Mouse (Mus musculus) forelimb bud, embryonic 11.5 days (tissue): ENCODE data around the gene Rhd.
"Not testable (repeated sequence)": the region's sequence is repeated elsewhere in the genome, so short reads cannot be mapped to it uniquely, and the experiment has no call there.

ENCODE experiments used
- DNase-seq: peaks from one replicate; pipeline ENCODE4 v3.0.0-alpha.2; 2012; ENCODE audit warnings: low read depth, low spot score

The Rhd gene

DNA sequence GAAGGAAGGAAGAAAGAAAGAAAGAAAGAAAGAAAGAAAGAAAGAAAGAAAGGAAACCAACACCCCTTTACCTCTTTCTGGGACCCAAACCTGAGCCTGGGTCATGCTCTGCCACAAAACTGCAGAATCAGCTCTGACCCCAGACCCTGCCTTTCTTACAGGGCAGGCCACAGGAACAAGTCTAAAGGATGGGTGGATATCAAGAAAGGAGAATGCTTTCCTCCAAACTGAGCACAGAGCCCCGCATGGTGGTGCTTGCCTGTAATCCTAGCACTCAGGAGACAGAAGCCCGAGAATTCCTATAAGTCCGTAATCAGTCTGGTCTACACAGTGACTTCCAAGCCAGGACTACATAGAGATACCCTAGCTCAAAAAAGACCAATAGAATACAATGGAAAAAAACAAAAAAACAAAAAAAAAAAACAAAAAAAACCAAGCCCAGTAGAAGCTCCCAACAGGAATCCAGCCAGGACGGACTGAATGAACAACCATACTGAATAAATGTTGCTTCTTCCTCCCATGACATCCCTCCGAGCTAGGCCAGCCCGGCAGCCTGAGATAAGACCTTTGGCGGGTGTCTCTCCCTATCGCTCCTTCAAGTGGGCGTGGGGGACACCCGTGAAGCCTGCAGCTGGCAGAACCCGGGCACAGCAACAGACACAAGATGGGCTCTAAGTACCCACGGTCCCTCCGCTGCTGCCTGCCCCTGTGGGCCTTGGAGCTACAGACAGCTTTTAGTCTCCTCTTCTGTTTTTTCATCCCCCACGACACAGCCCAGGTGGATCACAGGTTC, at the start of gene Rhd:
Gene Rhd (plus strand): TSS at position 600 of the 793 bp plus-strand sequence.
- DNase-seq: no peak

DNA sequence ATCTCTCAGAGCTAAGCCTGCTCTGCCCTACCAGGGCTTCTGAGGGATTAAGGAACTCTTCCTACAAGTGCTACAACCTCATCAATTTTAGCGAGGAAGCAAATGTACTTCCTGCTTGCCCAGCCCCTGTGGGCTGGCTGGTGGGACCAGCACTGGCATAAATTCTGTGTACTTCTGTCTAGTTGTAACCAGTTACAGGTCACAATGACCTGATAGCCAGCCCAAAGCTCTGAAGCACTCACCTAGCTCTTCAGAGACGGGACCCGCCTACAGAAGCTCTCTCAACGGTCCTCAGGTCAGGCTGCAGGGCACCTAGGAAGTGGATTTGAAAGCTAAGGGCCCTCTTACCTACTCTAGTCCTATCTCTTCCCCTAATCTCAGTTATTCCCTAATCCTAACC, 46.6 kb upstream of the Rhd start:
- DNase-seq: no peak

DNA sequence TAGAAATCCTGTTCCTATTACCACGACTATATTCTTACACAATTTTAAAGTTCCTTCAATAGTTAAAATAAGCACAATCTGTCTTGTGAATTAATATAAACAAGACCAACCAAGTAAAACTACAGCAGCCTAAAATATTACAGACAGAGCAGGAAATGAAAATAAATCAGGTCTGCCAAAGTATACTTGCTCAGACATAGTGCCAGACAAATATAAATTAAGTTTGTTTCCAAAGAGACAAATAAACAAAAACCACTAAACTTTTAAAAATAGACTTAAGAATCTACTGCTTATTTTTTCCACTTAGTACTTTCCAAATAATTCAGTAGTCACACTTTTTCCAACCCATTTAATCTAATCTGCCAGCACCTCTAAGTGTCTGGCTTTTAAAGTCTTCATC, 43.3 kb upstream of the Rhd start:
- no peak for DNase-seq

DNA sequence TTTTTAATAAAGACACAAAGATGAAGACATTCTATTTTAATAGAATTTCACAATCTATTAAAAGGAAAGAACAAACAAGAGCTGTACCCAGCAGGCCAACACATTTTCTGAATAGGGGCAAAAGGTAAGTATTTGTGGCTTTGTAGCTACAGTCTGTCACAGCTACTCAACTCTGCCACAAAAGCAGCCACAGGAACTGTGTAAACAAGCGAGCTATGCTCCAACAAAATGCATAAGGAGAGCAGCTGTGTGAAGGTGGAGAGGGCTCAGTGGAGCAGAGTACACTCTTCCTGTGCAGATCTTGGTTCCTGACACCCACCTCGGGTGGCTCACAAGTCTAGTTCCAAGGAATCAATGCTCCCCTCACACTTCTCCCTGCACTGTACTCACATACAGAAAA, 40.8 kb upstream of the Rhd start:
- no peak for DNase-seq

DNA sequence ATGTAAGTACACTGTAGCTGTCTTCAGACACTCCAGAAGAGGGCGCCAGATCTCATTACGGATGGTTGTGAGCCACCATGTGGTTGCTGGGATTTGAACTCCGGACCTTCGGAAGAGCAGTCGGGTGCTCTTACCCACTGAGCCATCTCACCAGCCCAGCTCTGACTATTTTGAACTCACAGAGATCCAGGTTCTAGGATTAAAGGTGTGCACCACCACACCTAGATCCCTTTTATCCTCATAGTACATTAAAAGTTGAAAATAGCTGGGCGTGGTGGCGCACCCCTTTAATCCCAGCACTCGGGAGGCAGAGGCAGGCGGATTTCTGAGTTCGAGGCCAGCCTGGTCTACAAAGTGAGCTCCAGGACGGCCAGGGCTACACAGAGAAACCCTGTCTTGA, 38.5 kb upstream of the Rhd start:
- not testable (repeated sequence) for DNase-seq

DNA sequence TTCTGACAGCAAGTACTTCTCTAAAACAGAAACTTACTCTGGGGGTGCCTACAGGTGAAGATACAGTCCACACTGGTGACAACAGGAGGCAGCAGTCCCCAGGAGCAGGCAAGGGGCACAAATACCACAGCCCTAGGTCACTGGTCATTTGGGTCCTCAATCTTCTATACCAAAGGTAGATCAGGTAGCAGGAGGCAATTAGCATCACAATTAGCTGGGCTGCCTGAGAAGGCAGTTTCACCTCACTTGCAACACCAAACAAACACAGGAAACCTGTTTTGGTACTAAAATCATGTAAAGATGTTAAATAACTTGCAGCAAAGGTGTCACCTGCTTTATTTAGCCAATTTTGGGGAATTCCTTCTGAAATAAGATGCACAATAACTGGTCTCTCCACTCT, 38.0 kb upstream of the Rhd start:
- DNase-seq: no peak

DNA sequence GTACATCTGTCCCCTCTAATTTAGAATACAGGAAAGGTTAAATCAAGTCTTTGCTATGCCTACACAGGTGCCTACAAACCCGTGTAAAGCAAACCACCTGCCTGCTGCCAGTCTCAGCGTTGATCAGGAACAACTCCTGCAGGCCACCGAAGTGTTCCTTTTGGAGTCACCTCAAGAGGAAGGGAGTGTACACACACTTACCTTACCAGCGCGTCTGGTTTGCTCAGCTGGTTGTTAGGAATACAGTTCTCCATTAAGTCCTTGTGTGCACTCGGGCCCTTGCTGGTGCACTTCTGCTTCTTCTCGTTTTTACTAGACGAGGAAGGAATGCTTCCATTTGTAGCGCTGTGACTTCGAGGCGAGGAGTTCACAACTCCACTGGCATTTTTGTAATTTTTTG, 36.5 kb upstream of the Rhd start:
- DNase-seq: no peak

DNA sequence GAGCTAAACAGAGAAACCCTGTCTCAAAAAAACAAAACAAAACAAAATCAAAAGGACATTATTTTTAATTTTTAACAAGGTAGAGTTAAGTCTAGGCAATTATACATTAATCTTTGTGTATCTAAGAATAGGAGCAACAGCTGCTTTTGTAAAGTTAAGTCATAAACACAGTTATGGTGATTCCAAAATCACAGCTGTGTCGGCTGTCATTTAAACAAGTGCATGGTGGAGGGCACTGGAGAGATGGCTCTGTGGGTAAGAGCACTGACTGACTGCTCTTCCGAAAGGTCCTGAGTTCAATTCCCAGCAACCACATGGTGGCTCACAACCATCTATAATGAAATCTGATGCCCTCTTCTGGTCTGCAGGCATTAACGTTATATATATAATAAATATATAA, 32.4 kb upstream of the Rhd start:
- no peak for DNase-seq

DNA sequence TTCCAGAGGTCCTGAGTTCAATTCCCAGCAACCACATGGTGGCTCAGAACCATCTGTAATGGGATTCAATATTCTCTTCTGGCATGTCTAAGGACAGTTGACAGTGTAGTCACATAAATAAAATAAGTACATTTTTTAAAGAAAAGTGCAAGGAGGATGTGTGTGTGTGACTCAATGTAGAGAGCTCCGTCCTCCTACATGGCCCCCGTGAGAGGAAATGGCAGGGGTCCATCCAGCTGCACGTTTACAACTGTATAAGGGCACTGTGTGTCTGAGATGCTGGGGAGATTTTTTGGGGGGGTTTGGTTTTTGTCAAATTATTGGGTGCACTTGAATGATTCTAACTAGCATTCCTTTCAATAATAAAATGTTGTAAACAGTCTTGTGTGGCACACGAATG, 28.9 kb upstream of the Rhd start:
- no peak for DNase-seq

DNA sequence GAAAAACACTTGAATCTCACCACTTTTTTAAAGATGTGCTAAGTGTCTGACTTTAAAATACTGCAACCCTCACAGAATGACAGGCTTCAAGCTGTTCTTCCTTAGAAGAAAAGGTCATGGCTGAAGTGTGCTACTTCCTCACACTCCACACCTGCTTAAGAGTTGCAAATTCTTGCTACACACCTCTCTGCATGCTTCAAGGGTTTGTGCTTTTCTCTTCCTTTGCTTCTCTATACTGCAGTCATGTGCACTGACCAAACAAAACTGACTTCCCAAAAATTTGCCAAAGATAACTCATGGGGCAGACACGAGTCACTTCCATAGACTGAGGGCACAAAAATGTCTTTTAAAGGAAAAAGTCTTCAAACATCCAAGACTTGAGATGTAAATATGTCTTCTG, 26.1 kb upstream of the Rhd start:
- no peak for DNase-seq

DNA sequence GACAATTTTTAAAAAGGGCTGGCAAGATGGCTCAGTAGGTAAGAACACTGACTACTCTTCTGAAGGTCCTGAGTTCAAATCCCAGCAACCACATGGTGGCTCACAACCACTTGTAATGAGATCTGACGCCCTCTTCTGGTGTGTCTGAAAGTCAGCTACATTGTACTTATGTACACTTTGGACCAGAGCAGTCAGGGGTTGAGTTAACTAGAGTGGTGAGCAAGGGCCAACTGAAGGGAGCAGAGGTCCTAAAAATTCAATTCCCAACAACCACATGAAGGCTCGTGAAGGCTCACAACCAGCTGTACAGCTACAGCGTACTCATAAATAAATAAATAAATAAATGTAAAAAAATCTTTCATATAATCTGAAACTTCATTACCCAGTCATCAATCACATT, 25.6 kb upstream of the Rhd start:
- not testable (repeated sequence) for DNase-seq

DNA sequence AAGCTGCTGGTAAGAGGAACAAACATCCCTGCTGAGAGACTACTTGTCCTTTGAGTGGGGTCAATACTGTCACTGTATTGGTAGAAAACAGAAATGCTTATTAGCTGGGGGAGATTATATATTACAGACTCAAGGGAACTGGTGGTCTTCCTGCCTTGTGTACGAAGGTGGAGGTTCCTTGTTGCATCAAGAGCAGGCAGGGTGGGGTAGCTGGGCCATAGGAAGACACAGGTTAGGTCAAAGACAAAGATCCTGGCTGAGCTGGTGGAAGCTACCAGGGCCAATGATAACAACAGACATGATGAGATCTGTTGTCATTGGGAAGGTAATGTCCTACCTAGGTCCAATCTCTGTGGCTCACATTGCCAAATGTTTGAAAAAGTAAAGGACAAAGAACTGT, 24.1 kb upstream of the Rhd start:
- DNase-seq: no peak

DNA sequence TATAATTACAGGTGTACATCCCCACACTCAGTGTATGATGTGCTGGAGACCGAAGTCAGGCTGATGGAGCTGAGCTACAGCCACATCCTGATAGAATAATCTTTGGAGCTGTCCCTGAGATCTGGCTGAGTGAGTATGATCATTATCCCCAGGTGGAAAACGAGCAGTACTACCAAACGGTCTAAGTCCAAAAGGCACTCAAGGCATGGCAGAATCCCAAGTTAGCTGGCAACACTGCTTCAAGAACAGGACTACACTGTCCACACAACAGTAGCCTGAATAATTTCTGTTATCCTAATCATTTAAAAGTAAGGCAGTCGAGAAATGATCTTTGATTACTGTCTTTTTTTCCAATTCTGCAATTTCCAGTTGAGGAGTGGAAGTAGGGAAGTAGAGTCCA, 20.8 kb upstream of the Rhd start:
- no peak for DNase-seq

DNA sequence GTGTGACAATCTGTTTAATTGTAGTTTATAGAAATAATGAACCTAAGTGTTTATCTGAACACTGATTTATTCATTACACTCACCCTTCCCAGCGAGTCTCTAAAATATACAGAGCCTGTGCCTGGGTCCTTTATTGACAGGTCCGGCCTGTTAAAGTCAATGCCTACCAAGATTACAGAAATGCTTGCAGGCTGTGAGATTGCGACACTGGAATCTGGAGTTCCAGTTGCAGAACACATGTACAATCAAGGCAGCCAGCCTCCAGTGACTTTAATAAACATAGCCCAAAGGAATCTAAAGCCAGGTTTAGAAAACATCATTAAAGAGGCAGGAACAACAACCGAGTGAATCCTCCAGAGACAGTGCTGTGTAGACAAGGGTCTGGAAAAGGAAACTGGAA, 16.7 kb upstream of the Rhd start:
- no peak for DNase-seq

DNA sequence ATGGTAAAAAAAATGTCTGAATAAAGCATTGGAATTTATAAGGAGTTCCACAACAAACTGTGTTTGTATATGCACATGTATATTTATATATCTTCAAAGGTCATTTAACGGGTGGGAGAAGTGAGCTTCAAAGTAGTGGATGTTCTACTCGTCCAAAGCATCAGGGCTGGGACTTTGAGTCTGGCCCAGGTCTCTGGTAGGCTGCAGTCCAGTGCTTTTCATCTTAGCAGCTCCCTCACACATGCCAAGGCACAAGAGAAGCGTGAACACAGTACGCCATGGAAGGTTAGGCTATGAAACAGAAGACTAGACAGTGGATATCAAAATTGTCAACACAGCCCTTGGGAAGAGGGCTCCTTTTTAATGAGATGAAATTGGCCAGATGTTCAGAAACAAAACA, 13.8 kb upstream of the Rhd start:
- no peak for DNase-seq

DNA sequence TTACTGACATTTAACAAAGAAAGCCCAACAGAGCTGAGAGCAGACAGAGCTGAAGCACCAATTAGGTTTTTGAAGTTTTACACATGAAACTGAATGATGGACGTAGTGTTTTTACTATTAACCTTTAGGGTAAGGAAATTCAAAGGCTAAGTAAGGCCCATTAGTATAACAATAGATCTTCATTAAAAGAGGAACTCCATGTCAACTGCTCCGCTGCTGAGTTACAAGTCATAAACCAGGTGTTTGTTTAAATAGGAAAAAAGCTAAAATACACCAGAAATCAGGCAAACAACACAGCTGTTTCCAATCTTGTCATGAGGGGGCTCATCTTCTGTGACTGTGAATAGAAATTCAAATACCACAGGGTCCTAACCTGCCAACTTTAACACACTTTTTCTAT, 13.1 kb upstream of the Rhd start:
- no peak for DNase-seq

DNA sequence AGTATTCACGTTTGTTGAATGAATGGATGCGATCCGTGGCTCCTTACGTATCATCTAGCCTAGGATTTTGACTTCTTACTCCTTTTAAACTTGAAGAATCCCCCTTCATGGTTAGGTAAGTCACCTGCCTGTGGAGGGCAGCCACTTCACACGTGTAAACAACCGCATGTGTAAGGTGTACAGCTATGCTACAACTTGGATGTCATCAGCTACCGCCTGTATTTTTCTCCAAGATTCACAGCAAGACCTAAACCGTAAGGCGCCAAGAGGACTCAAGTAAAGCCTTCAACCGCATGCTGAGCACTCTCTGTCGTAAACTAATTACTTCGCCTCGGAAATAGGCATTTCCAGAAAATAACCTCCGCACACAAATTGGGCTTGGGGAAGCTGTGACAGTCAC, 12.5 kb upstream of the Rhd start:
- DNase-seq: no peak

DNA sequence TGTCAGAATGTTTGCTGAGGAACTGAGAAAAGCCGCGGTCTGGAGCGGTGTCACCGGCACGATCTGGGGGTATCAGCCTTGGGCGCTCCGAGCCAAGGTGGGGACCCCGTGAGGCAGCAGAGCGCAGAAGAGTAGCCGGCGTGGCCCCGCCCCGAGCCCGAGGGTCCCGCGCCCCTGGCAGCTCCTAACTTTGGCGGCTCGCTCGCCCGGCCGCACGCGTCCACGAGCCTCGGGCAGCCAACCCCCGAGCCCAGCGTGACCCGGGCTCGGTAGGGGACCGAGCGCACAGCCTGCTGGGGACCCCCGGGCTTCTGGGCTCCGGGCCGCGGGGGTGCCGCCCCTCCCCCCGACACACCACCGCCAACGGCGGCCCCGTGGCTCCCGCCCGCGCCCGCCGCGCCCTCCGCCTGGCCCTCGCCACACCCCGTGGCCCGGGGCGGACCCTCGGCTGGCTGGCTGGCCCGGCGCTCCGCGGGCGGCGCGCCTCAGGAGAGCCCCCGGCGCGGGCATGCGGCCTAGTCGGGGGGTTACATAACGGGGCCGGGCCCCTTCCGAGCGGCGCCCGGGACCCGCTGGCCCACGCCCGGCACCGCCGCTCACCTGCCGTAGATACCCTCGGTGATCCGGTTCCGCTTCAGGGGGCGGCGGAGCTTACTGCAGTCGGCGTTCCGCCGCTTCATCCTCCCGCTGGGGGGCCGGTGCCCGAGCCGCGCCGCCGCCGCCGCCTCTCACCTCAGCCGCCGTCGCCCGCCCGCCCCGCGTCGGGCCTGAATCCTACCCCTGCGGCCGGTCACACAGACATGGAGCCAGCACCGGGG, 11.7 kb upstream of the Rhd start:
- DNase-seq: no peak

DNA sequence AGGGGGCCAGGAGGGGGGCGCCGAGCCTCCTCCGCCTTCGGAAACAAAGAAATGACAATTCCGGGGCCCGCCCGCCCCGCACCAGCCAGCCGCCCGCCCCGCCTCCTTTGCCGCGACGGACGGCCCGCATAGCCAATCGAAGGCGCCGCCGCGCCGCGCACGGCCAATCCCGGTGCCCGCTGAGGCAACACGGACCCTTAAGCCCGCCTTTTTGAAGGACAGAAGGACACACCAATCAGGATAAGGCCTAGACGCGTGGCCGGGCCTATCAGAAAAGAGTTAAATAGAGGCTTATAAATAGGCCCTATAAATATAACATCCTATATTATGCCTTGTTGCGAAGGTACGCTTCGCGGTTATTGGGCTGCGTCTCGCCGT, 11.1 kb upstream of the Rhd start, which contains the start of gene Maco1:
Gene Maco1 (minus strand): TSS at position 87 of the 378 bp plus-strand sequence.
- DNase-seq: peak; percentile 99

DNA sequence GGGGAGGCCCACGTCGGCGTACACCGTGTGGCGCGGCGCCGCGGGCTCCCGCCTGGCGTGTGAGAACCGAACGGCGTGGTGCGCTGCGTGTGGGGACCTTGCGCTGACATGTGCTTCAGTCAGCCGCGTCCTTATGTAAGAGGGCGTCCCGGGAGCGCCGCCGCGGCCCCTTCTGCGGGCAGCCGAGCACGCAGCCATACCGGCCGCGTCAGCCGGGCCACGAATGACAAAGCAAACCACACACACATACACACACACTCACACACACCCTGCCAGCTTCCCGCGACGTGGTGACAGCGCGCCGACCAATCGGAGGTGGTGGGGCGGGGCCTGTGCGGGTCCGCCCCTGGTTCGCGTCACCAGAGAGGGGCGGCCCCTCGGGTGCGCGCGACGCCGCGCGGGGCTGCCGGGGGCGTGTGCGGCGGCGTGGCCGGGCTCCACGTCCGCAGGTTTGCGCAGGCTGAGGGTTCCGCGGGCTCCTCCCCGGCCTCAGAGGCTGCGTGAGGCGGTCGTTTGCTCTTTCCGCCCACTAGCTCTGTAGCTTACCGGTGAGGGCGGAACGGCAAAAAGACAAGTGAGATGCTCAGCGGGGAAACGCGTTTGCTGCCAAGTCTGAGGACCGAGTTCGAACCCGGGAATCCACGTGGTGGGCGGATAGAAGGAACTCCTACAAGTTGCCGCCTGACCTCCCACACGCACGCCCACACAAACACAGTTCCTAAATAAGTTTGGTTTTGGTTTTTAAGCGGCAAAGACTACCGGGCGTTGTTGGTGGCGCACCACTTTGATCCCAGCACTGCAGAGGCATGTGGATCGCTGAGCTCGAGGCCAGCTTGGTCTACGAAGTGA, 10.5 kb upstream of the Rhd start:
- peak; percentile 89 for DNase-seq

DNA sequence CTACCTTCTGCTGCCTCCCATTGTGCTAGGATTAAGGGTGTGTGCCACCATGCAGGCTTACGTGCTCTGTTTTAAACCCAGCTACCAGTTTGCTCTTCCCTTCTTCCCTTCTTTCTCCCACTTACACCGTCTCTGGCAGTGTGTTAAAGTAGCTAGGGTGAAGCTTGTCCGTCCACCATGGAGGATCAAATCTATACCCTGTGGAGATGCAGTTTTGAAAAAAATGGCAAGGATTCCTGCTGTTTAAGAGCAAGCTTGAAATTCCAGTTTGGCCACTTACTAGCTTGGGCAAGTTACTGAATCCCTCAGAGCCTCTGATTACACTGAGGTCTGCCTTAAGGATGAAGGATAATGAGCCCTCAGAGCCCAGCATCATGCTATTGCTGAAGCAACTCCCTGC, 9.0 kb upstream of the Rhd start:
- DNase-seq: no peak

DNA sequence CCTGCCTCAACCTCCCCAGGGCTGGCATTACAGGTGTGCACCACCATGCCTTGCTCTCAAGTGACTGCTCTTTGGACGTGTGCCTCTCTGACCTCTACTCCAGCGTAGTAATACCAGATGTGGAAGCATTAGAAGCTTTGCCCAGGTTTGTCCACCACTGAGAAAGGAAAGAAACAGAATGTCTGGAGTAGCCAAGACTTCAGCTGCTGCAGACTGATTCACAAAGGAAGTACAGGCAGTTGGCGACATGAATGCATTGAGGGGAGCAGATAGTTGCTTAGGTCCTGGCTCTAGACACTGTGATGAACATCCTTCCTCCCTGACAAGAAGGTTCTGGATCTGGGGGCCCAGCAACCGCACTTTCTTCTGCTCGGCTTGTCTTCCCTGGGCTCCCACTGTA, 8.3 kb upstream of the Rhd start:
- no peak for DNase-seq
